Mouse (Mus musculus) layer of hippocampus, postnatal 25 days (tissue): ENCODE measurements at regions not wholly inside any gene's neighbourhood (a gene's known extent, or its start where the extent isn't known, plus 50 kb on each side); places are given as distances from the start of the nearest gene placed in this dataset.

Experiments used
- DNase-seq, 2 experiments: peaks; one replicate each; pipeline ENCODE4 v3.0.0; 2022; ENCODE audit warnings: mixed read lengths in 2 of 2, low spot score in 1 of 2; ENCODE audit errors: extremely low spot score in 1 of 2

DNA sequence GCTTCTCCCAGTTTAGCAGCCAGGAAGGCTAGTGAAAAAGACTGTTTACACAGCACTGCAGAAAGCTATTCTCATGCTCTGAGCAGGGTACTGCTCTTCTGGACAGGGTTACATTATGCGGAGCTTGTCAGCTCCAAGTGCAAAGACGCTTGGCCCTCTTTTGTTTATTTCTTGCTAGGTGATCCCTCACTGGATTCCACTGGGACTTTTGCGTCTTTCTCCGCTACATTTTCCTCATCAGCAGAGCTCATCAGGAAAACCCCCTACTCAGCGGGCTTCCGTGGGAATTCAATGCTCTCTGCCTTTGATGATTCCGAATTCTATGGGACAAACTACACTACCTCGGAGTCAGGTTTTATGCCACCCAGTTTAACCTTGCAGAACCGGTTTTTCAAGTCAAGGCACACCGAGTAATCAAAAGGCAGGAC, 172.0 kb downstream of the Qdpr start:
- DNase-seq, result no peak

DNA sequence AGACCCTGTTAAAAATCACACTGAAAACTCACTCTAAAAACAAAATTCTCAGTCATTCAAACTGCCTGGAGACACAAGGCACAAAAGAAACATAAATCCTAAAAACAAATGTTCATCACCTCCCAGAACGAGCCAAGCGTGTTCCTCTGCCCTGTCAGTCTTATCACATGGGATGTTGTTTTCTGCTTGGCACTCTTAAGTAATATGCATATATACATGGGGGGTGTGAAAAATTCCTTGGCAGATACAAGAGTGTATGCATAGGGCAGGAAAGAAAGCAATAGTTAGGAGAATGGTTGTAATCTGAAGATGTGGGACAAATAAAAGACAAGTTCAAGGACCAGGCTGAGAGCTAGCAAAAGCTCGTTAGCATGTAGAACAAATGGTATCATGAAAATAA, 179.4 kb downstream of the Qdpr start:
- no peak for DNase-seq

DNA sequence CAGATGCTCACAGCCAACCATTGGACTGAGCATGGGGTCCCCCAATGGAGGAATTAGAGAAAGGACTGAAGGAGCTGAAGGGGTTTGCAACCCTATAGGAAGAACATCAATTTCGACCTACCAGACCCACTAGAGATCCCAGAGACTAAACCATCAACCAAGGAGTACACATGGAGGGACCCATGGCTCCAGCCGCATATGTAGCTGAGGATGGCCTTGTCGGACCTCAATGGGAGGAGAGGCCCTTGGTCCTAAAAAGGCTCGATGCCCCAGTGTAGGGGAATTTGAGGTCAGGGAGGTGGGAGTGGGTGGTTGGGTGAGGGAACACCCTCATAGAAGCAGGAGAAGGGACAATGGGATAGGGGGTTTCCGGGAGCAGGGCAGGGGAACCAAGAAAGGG, 180.6 kb downstream of the Qdpr start:
- no peak for DNase-seq

DNA sequence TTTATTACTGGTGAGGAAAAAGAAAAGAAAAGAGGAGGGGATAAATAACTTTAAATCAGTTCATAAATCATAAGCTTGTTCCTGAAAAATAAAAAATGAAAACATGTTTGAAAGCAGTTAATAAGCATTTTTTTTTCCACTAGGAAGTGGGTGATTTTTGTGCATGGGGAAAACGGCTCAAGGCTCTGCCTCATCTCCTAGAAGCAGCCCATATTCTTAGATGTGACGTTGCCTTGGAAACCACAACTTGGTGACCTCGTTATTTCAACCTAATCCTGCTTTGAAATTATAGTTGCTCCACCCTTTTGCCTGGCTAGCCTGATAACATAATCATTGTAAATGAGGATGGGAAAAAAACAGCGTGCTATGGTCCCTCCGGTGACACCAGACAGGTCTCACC, 183.1 kb downstream of the Qdpr start:
- no peak for DNase-seq

DNA sequence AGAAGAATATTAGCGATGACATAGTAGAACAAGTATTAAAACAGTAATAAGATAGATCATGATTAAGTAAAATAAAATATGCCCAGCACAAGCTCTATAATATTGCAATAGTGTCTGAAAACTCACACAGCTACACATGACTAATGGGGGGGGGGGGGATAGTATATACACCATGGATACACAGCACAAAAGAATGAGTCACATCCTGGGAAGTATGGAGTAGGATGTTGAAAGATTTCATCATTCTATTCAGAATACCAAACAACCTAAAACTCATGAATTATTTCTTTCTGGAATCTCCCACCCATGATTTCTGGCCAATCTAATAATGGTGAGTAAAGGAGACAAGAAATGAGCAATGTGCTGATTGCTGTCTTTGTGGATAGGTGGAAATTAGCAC, 191.6 kb downstream of the Qdpr start:
- DNase-seq, result no peak

DNA sequence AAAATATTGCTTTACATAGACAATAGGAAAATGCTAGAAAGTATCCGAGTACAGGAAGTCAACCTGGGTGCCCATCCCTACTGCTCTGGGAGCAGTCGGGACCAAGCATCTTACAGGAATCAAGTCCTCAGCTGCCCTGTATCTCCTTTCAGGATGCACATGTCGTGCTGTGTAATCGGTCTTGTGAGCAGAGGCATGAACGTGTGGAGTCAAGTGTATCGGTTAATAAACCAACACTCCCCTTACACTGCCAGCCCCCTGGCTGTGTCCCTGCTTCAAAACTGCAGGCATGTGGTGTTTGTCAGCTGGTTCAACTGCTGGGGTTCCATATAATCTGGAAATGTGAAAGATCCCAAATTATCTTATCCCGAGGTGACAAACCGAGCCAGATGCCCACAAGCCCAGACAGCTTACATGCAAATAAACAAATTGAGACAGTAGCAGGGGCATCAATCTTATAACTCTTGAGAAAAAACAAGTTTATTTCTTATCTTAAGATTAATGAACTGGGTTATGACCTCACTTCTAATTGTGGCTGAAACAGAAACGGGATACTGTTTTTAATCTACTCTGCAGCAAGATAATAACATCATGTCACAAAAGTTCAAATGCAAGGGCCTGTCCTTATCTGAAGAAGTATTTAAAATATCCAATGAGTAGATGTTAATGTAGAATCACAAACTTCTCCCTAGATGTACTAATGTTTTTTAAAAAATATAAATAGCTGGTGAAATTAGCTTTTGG, 193.6 kb downstream of the Qdpr start:
- no peak for DNase-seq

DNA sequence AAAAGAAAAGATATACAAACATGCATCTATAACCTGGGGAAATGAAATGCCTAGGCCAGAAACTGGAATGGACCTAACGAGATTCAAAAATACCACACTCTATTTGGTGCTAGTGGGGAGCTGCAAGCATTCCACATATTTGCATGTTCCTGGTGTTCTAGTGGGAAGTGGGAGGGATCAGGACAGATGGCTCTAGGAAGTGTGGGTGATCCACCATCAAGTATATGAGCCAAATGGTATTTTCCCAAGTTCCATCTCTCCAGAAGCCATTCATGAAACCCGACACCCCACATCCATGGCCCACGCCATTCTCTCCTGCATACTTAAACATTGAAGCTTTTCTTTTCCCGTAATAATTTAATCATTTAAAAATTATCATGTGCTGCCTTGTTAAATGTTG, 218.2 kb downstream of the Qdpr start:
- no peak for DNase-seq

DNA sequence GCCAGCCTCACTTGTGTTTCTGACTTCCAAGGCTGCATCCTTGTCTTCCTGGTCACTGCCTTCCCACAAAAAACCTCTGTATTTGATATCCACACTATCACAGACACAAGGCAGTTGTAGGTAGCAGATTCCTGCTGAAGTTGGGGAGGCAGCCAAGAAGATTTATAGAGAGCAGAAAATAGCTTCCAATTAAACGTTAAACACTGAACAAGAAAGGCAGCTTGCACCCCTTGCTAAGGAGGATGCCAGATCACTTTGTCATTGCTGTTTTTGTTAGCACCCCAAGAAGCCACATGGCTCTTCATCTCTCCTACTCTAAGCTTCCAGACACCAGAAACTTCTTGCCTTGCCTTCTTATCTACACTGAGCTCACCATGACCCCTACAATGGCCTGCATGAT, 219.9 kb downstream of the Qdpr start:
- DNase-seq, result no peak

DNA sequence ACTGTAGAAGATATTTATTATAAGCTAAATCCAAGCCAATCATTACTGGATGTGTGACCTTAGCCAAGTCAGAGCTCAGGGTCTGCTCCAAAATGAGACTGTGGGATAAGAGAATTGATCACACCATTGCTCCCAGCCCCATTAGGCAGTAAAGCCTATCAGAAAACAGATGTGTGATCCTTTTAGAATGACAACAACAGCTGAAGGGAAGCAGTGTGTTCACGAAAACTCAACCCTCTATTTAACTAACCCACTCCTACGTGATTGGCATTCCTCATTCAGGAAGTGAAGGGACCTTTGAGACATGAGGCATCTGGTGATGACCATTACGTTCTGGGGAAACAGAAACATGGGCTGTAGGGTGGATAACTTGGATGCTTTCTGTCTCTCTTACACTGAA, 220.6 kb downstream of the Qdpr start:
- no peak for DNase-seq

DNA sequence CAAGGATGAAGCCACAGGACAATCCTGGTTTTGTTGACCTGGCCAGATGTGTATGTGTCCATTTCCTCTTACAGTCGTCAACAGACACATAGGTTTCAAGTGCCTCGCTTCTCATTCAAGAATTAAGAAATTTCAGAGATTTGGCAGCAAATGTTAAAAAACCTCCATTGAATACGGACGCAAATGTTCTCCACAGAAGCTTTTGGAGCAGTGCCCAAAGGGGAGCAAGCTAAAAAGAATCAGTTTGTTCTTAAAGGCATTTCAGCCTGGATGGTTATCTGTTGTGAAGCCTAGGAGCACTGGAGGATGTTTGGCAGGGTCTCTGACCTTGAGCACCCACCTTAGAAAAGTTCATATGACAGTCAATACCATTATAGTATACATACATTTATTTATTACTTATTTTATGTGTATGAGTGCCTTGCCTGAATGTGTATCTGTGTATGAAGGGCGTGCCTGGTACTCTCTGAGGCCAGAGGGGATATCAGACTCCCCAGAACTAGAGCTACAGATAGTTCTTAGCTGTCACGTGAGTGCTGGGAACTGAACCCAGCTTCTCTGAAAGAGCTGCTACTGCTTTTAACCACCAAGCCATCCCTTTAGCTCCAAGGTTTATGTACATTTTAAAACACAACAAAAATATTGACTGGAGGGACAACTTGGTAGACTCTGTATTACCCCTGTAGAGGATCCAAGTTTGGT, 221.7 kb downstream of the Qdpr start:
- no peak for DNase-seq

DNA sequence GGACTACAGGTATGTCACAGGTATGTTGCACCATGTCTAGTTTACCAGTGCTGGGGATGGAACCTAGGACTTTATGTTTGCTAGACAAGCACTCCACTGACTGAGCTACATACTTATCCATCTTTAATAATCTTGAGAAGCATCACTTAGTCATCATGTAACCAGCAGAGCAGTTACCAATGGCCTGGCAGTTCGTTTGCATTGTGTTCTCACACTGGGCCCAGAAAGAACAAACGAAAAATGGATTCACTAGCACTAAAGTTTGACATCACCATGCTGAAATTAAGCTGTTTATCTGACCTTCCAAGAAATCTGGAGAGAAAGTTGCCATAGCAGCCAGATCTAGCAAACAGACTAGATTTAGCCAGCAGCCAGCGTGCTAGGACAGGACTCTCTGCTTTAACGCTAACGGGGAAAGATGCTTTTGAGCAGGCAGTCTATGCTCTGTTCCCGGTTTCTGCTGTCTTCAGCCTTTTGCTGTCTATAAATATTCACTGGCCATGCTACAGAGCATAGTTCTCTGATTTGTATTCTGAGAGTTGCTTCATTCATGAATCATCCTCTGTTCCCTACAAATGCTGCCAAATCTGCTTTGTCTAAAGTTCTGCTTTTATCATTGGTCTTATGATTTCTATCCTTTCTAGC, 229.6 kb downstream of the Qdpr start:
- no peak for DNase-seq

DNA sequence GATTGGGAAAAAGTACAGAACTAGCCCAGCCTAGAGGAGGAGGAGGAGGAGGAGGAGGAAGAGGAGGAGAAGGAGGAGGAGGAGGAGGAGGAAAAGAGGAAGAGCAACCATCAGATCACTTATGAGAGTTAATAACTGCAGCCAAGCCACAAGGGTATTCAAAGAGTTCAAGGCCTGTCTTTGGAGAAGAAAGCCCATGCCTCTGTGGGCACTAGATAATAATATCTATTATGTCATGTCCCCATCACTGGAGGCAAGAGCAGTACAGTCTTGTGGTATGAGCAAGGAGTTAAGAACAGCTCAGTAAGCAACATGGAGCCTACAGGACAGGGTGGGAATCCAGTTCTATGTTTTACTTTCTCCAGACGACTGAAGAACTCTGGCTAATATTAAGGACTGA, 230.5 kb downstream of the Qdpr start:
- no peak for DNase-seq

DNA sequence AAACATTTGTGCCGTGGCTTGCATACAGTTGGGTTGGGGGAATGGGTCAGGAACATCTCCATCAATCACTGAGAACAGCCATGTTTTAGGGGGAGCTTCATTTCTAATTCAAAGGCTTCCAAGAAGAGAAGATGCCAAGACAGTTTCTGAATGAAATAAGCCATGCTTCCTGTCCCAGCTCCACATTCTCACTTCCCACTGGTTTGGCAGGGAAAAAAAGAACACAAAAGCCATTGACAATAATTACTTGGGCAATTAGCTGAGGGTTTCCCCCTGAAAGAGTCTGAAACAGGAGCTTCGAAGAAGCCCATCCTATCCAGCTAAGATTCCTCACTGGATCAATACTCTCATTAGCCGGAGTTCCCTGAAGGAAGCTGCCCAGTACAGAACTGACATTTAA, 230.9 kb downstream of the Qdpr start:
- DNase-seq, result no peak

DNA sequence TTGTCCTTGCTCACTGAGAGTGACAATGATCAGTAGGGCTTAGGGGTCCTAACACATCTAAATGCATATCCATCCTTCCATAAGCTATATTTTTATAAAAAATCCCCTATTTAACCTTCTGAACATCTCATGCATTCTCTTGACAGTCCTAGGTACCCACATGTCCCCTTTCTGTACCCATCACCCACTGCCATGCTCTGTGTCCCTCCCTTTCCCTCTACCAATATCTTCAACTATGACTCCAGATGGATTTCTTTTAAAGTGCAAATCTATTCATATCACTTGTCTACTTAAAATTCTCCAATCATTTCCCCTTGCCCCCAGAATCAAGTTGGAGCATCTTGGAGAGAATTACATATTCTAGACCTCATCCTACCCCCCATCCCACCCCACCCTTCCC, 235.6 kb downstream of the Qdpr start:
- DNase-seq, result no peak

DNA sequence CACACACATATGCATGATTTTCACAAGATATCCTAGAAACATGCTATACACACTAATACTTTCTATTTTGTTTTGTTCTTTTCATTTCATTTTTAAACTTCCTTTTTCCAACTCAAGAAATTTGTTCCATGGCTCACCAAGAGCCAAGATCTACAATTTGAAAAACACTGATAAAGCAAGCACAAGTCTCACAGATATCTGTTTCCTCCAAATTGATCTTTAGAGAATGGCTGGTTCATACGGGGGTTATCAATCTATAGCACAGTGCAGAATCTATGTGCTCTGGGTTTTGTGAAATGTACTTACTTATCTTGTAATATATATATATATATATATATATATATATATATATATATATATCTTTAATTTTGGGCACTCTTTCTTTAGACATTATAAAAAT, 251.6 kb downstream of the Qdpr start:
- DNase-seq, result no peak

DNA sequence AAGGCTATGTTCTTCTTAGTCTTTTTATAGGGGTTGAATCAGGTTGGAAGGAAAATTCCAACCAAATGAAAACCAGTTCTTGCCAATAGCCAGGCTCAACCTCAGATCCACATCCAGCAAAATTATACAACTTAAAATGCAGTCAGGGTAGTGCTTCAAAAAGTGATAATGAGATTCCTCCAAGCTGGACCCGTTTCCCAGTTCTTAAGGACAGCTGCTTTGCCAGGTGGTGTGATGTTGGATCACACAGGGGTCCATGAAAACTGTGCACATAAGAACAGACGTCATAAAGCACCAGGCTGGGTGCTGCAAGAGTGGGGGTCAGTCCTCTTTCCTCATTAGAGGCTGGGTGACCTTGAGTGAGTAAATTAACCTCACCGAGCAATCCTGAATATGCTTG, 253.9 kb downstream of the Qdpr start:
- peak; percentile 23 to 25 for DNase-seq

DNA sequence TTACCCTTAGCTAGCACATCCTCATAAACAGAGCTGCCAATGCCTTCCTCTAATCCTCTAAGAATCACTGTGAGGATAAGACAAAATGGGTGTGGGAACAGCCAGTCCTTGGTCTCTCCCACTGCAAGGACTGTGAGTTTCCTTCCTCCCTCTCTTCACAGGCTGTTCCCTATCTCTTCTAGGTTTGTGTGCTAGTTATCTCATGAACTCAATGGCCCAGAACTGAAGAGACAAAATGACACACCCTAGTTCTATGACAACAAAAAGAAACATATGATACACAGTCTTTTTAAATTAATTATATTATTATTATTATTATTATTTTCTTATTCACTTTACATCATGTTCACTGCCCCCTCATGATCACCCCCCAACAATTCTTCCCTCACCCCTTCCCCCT, 257.7 kb downstream of the Qdpr start:
- no peak for DNase-seq

DNA sequence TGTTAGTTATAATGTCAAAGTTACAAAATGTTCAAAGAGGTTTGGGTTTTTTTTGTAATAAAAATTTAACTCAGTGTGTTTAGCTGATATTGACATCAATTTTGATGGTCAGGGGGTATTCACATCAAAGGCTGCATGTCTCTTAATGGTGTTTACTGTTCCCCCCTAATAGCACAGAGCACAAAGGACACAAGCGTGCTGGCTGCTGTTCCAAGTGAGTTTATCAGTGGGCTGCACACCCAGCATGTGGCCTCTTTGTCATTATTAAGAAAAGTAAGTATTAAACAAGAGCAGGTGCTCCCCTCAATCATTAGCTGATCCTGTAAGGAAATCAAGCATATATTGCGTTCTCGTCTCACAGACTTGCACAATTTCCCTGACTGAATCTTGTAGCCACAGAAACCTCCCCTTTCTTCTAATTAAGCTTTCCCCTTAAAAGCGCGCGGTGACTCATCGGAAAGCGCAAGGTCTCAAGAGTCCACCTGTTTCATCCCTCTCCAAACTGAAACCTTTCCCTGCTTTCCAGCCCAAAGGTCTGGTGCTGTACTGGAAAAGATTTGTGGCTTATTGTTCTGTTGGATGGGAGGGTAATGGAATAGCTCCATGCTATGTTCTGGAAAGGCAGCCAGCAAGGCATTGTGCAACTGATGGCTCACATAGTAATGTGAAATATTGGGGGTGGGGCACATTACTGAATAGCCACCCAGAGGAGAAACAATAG, 276.8 kb downstream of the Qdpr start:
- DNase-seq, result no peak

DNA sequence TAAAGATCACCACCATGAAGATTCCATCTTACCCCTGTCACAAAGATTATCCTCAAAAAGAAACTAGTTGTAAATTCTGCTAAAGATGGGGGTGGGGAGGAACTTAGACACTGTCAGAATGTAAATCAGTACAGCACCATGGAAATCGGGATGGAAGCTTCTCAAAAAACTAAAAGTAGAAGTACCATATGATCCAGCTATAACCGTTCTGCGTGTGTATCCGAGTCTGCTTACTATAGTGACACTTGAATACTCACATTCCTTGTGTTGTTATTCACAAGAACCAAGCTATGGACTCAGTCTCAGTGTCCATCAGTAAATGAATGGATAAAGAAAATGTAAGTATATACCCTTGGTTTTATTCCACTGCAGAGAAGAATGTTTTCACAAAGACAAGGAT, 290.8 kb downstream of the Qdpr start:
- no peak for DNase-seq

DNA sequence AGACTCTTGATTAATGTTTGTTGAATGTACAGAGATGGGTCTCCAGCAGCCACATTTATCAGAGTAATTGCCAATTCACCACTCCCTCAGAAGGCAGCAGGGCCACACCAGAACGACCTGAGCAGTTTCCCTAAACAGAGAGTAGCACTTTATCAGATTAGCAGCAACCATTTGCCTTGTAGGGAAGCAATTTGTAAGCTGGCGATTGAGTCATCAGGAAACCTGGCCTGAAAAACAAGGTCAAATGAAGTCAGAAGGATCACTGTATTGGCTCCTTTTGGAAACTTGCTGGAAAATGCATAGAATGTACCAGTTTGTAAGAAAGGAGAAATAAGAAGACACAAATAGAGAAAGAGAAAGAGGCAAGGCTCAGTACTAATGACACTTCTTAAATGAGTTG, 295.1 kb downstream of the Qdpr start:
- no peak for DNase-seq

DNA sequence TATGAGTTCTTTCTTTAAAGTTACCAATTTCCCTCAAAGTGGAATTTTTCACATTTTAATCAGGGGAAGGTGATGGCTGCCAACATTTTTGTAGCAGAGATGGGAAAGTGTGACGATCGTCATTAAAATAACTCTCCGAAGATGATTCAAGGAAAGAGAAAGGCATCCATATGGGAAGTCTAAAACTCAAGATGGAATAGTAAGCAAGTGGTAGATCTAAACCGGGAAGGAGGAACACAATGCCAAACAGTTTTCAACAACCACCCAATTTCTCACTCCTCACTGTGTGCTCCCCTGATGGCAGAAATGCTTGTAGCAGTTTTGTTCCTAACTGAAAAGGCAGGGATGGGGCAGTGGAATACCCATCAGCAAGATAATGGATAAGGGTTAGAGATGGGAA, 305.9 kb downstream of the Qdpr start:
- no peak for DNase-seq
